Mouse (Mus musculus) lung, postnatal 4 days (tissue): ENCODE data around the gene Senp1.
A peak's percentile ranks its signal among the peaks of the same experiment; 100 is the strongest.

ENCODE experiments used
- DNase-seq, 2 experiments: peaks; one replicate each; pipeline ENCODE4 v3.0.0; 2021

The Senp1 gene

GRCm38 (mm10) chr15:98043967-98044366 is 49.6 kb downstream of the Senp1 start:
- DNase-seq = no peak

- DNase-seq = no peak
Measured at GRCm38 (mm10) chr15:98042508-98042907, 51.0 kb downstream of the Senp1 start.

GRCm38 (mm10) chr15:98039682-98040081 is 53.9 kb downstream of the Senp1 start:
- DNase-seq = no peak

GRCm38 (mm10) chr15:98036578-98036977 is 57.0 kb downstream of the Senp1 start:
- DNase-seq = no peak

- DNase-seq = no peak
Measured at GRCm38 (mm10) chr15:98035076-98035755, 58.3 kb downstream of the Senp1 start.

- DNase-seq = no peak
Measured at GRCm38 (mm10) chr15:98033233-98033748, 60.3 kb downstream of the Senp1 start.

GRCm38 (mm10) chr15:98029798-98030197 is 63.7 kb downstream of the Senp1 start:
- no peak for DNase-seq

GRCm38 (mm10) chr15:98026967-98027904 is 66.3 kb downstream of the Senp1 start:
- DNase-seq = peak; percentile 21 to 51

GRCm38 (mm10) chr15:98025611-98026010 is 67.9 kb downstream of the Senp1 start:
- no peak for DNase-seq

- no peak for DNase-seq
Measured at GRCm38 (mm10) chr15:98023137-98023536, 70.4 kb downstream of the Senp1 start.

GRCm38 (mm10) chr15:98021886-98022285 is 71.7 kb downstream of the Senp1 start:
- no peak for DNase-seq

GRCm38 (mm10) chr15:98019047-98019446 is 74.5 kb downstream of the Senp1 start:
- no peak for DNase-seq

GRCm38 (mm10) chr15:98017925-98018324 is 75.6 kb downstream of the Senp1 start:
- no peak for DNase-seq

- no peak for DNase-seq
Measured at GRCm38 (mm10) chr15:98012810-98013209, 80.7 kb downstream of the Senp1 start.

GRCm38 (mm10) chr15:98005181-98005580 is 88.4 kb downstream of the Senp1 start:
- no peak for DNase-seq

GRCm38 (mm10) chr15:98004740-98005159 is 88.8 kb downstream of the Senp1 start:
- no peak for DNase-seq

- DNase-seq = no peak
Measured at GRCm38 (mm10) chr15:98003822-98004739, 89.5 kb downstream of the Senp1 start, which contains the start of gene Col2a1. Col2a1 (minus strand) TSS chr15:98004695.

- peak in 1 of 2 experiments; percentile 34 for DNase-seq
Measured at GRCm38 (mm10) chr15:98002991-98003821, 90.3 kb downstream of the Senp1 start.

- no peak for DNase-seq
Measured at GRCm38 (mm10) chr15:98002113-98002990, 91.2 kb downstream of the Senp1 start.

- DNase-seq = peak in 1 of 2 experiments; percentile 19
Measured at GRCm38 (mm10) chr15:98001321-98002112, 92.0 kb downstream of the Senp1 start.
